In the genomic region with DNA sequence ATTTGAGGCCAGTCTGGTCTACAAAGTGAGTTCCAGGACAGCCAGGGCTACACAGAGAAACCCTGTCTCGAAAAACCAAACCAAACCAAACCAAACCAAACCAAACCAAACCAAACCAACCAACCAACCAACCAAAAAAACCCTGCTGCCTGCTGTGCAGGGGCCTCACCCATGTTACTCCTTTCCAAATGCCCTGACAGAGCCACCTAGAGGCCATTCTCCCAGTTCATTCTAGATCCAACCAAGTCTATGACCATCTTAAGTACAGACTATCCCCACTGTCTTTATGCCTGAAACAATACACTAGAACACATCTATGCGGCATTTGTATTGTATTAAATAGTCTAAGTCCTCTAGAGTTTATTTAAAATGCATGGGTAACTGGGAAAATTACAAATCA, we compare ENCODE assay signal across 10 mouse cellular contexts. TPM values are rescaled to one million over a fixed set of nuclear protein-coding genes. Genes with fewer than 3 reads are reported as not detected.
"Had no signal": no experiment of that assay in that cellular context is flagged by ENCODE, and none has a peak within 500 bp of the region (broad histone marks: within the 10 kb centered on the region; RNA-seq: fewer than 3 reads in every experiment).

No protein-coding gene starts in this region.

RNA-seq across cellular contexts. Expression of a gene that starts 30.0 kb away (rescaled TPM):
- total RNA-seq: megakaryocyte, adult 5-6 weeks; megakaryocyte-erythroid progenitor cell, adult 5-6 weeks; monocyte, adult 5-6 weeks; neutrophil, adult 5-6 weeks had no signal
- polyA plus RNA-seq: macrophage; midbrain, embryonic 10.5 days; midbrain, embryonic 12.5 days; midbrain, embryonic 14.5 days; neural tube, embryonic 12.5 days; neural tube, embryonic 14.5 days had no signal
